Mouse (Mus musculus) hindbrain, embryonic 14.5 days (tissue): ENCODE measurements at regions not wholly inside any gene's neighbourhood (a gene's known extent, or its start where the extent isn't known, plus 50 kb on each side); places are given as distances from the start of the nearest gene placed in this dataset.

Experiments
- ATAC-seq: fragments of 200-750 bp; cut with Nextera tagmentation; 2 replicates; pipeline ENCODE4 v1.8.0; 2017; ENCODE audit warnings: moderate number of reproducible peaks, mild to moderate bottlenecking, moderate TSS enrichment, moderate library complexity; ENCODE audit not compliant: low FRiP score
- DNase-seq: peaks from one replicate; pipeline ENCODE4 v3.0.0-alpha.2; 2015; ENCODE audit warnings: low spot score
- H3K27ac ChIP-seq: fragments of 300-500 bp; sonication (generic); 2 replicates; pipeline ENCODE4 v1.5.1; 2014; ENCODE audit warnings: mild to moderate bottlenecking, moderate library complexity
- H3K27me3 ChIP-seq: fragments of 300-500 bp; sonication (generic); 2 replicates; pipeline ENCODE4 v1.6.1; 2014; ENCODE audit warnings: mild to moderate bottlenecking, low read length, mixed read lengths; ENCODE audit not compliant: control insufficient read depth, insufficient read depth
- H3K36me3 ChIP-seq: fragments of 300-500 bp; sonication (generic); replicated peaks from 2 replicates; pipeline ENCODE4 v1.6.1; 2014; ENCODE audit not compliant: control insufficient read depth, insufficient read depth
- H3K4me1 ChIP-seq: fragments of 300-500 bp; sonication (generic); replicated peaks from 2 replicates; pipeline ENCODE4 v1.6.1; 2014; ENCODE audit warnings: antibody characterized with exemption, low read length, mixed read lengths; ENCODE audit not compliant: control insufficient read depth, insufficient read depth
- H3K4me2 ChIP-seq: fragments of 300-500 bp; sonication (generic); replicated peaks from 2 replicates; pipeline ENCODE4 v1.6.1; 2014; ENCODE audit warnings: mild to moderate bottlenecking, moderate library complexity
- H3K4me3 ChIP-seq: fragments of 300-500 bp; sonication (generic); replicated peaks from 2 replicates; pipeline ENCODE4 v1.5.1; 2014; ENCODE audit warnings: mild to moderate bottlenecking, low read length
- H3K9ac ChIP-seq: fragments of 300-500 bp; sonication (generic); 2 replicates; pipeline ENCODE4 v1.6.1; 2014
- H3K9me3 ChIP-seq: fragments of 300-500 bp; sonication (generic); 2 replicates; pipeline ENCODE4 v1.6.1; 2016; ENCODE audit warnings: low read length; ENCODE audit not compliant: control insufficient read depth
- WGBS: fragments of 180-500 bp; shearing (Covaris S2); extraction: QIAGEN DNeasy Blood & Tissue Kit; methylation state at CpG from one replicate; pipeline ENCODE4 v1.1.7; 2014; 5-methylcytosine and 5-hydroxymethylcytosine counted together

- no peaks in the 10 kb centered on the region for H3K27me3 ChIP-seq
- 52% methylated on average over 7 of the region's 7 CpGs for WGBS
- no peaks in the 10 kb centered on the region for H3K4me1 ChIP-seq
- H3K4me2 ChIP-seq = no peak overlapping the region
- H3K9ac ChIP-seq = no peak overlapping the region
- no peak overlapping the region for H3K4me3 ChIP-seq
- no peaks in the 10 kb centered on the region for H3K36me3 ChIP-seq
- H3K27ac ChIP-seq = no peak overlapping the region
- H3K9me3 ChIP-seq = 0 out of 2 replicates have a peak, but pooled peaks cover 3% of the 10 kb centered on the region
- DNase-seq (no peak), ATAC-seq (no peak)
Observed at GRCm38 (mm10) chr10:96188168-96188567, 51.8 kb downstream of the Gm5426 start.

GRCm38 (mm10) chr10:96190168-96190987 is 54.0 kb downstream of the Gm5426 start:
- 13% methylated on average over 10 of the region's 10 CpGs for WGBS
- ATAC-seq (peak; percentile 88; the same call in 1 of the 2 replicates), DNase-seq (peak; percentile 47)
- no peaks in the 10 kb centered on the region for H3K9me3 ChIP-seq
- H3K27ac ChIP-seq = no peak overlapping the region
- H3K27me3 ChIP-seq = no peaks in the 10 kb centered on the region
- H3K4me1 ChIP-seq = no peaks in the 10 kb centered on the region
- no peak overlapping the region for H3K4me3 ChIP-seq
- H3K4me2 ChIP-seq = no peak overlapping the region
- H3K36me3 ChIP-seq = no peaks in the 10 kb centered on the region
- H3K9ac ChIP-seq = no peak overlapping the region

DNA sequence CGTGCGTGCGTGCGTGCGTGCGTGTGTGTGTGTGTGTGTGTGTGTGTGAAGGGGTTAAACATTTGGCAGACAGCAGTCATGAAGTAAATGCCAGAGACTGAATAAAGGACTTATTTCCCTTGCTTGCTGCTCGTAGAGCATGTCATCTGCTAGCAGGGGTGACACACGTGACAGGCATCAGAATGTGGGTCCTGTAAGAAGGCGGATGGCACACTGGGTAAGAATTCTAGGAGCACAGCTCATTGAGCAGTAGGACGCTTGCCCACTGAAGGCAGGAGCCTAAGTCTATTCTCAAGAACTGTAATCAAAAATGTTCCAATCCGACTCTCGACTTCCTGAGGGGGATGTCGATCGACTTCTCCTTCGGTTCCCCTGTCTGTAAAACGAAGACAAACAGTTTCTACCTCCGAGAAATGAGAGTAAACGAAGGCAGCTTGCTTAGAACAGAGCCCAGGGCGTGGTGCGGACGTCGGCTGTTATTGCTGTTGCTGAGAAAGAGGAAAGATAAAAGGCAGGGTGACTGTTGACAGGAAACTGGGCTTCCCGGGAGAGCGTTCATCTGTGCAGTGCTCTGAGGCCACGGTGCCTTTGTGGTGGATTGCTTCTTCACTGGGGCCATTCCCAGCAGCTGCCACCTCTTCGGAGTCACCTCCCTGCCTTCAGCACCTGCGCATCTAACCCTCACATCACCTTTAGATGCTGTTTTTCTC is 64.7 kb downstream of the Gm5426 start:
- Histone ChIP-seq H3K36me3 (no peaks in the 10 kb centered on the region), H3K4me1 (no peaks in the 10 kb centered on the region), H3K4me3 (no peak overlapping the region), H3K4me2 (no peak overlapping the region), H3K9me3 (no peaks in the 10 kb centered on the region), H3K27ac (no peak overlapping the region), H3K9ac (no peak overlapping the region), H3K27me3 (no peaks in the 10 kb centered on the region)
- WGBS = 73% methylated on average over 27 of the region's 27 CpGs
- DNase-seq = no peak
- ATAC-seq = no peak

DNA sequence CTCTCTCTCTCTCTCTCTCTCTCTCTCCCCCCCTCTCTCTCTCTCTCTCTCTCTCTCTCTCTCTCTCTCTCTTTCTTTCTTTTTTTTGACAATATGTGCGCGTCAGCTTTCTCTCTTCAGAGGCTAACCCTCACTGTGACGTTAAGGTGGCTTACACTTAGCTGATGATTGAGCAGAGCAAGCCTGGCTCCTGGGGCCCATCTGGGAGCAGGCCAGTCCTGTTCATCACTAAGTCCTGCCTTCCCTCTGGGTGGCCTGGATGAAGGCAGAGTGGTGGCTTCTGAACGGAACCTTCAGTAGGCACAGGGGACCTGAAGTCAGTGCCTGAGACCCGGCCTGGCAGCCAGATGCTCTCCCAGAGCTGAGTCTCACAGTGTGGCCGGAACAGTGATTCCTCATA is 65.5 kb downstream of the Gm5426 start:
- 59% methylated on average over 6 of the region's 6 CpGs for WGBS
- Histone ChIP-seq H3K27me3 (no peaks in the 10 kb centered on the region), H3K36me3 (no peaks in the 10 kb centered on the region), H3K9ac (no peak overlapping the region), H3K4me1 (no peaks in the 10 kb centered on the region), H3K27ac (no peak overlapping the region), H3K4me3 (no peak overlapping the region), H3K9me3 (no peaks in the 10 kb centered on the region), H3K4me2 (no peak overlapping the region)
- ATAC-seq = no peak
- DNase-seq = no peak

DNA sequence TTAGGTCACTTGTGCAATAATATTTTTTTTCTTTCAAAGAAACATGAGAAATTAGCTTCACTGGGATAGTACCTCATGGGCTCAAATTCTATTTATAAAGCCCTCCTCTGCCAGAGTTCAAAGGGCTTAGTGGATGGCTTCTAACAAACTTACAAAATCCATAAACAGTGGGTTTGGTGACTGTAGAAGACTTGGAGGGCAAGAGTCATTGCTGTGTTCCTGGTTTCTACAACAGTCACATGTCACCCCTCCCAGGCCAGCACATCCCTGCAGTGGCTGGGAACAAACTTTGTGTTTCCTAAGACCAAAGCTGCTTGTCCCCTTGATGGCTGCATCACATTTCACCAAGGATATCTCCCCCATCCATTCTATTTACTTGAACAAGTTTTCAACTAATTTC is 66.5 kb downstream of the Gm5426 start:
- Histone ChIP-seq H3K4me3 (no peak overlapping the region), H3K27me3 (no peaks in the 10 kb centered on the region), H3K36me3 (no peaks in the 10 kb centered on the region), H3K27ac (no peak overlapping the region), H3K9ac (no peak overlapping the region), H3K4me1 (no peaks in the 10 kb centered on the region), H3K4me2 (no peak overlapping the region), H3K9me3 (no peaks in the 10 kb centered on the region)
- ATAC-seq (no peak), DNase-seq (no peak)

DNA sequence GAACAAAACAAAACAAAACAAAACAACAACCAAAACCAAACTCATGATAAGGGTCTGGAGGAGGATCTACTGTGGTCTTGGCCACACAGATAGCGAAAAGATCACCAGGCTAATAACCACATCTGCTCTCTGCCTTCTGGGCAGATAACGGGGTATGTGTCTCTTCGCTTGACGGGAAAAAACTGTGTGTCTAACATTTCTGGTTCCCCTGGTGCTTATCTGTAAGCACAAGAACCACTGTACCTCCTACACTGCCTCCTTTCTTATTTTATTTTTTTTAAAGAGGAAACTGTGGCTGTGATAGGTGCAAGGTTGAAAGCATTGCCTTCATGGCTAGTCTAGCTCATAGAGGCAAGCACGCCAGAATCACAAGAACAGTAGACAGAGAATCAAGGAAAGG is 67.8 kb downstream of the Gm5426 start:
- no peak overlapping the region for H3K9ac ChIP-seq
- H3K4me3 ChIP-seq = no peak overlapping the region
- WGBS = 95% methylated on average over 5 of the region's 5 CpGs
- no peak overlapping the region for H3K4me2 ChIP-seq
- ATAC-seq = no peak
- H3K27me3 ChIP-seq = no peaks in the 10 kb centered on the region
- no peaks in the 10 kb centered on the region for H3K4me1 ChIP-seq
- no peaks in the 10 kb centered on the region for H3K36me3 ChIP-seq
- DNase-seq = no peak
- no peak overlapping the region for H3K27ac ChIP-seq
- no peaks in the 10 kb centered on the region for H3K9me3 ChIP-seq

- Histone ChIP-seq H3K36me3 (no peaks in the 10 kb centered on the region), H3K27me3 (no peaks in the 10 kb centered on the region), H3K9ac (no peak overlapping the region), H3K9me3 (no peaks in the 10 kb centered on the region), H3K27ac (no peak overlapping the region), H3K4me3 (no peak overlapping the region), H3K4me2 (no peak overlapping the region), H3K4me1 (no peaks in the 10 kb centered on the region; the same call in 1 of the 2 replicates)
- no peak for DNase-seq
- WGBS = 54% methylated on average over 5 of the region's 5 CpGs
- no peak for ATAC-seq
Observed at GRCm38 (mm10) chr10:96209171-96209570, 72.8 kb downstream of the Gm5426 start.

DNA sequence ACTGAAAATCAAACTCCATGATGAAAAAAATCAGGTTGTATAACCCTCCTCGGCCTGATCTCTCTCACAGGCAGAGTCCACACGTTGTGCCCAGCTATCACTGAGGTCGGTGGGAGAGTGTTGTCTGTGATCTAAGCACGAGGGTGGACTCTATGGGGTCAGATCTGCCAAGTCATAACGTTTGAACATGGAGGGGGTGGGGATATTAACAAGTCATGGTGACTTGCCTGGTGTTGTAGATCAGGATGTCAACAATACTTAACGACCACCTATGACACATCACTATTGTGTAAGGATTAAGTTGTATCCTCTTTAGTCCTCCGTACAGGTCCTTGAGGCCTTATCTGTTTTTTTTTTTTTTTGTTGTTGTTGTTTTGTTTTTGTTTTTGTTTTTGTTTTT is 74.8 kb downstream of the Gm5426 start:
- H3K36me3 ChIP-seq = no peaks in the 10 kb centered on the region
- DNase-seq (no peak), ATAC-seq (no peak)
- H3K9me3 ChIP-seq = no peaks in the 10 kb centered on the region
- no peak overlapping the region for H3K9ac ChIP-seq
- no peak overlapping the region for H3K4me3 ChIP-seq
- H3K27ac ChIP-seq = no peak overlapping the region
- H3K4me1 ChIP-seq = no peaks in the 10 kb centered on the region; the same call in 1 of the 2 replicates
- WGBS = 85% methylated on average over 7 of the region's 7 CpGs
- H3K27me3 ChIP-seq = no peaks in the 10 kb centered on the region
- H3K4me2 ChIP-seq = no peak overlapping the region

- 0 out of 2 replicates have a peak overlapping the region, but pooled peaks have one; percentile 24 for H3K9ac ChIP-seq
- ATAC-seq (peak; percentile 89), DNase-seq (peak; percentile 100)
- no peak overlapping the region for H3K4me2 ChIP-seq
- H3K27ac ChIP-seq = peak overlapping the region; percentile 76
- no peaks in the 10 kb centered on the region for H3K9me3 ChIP-seq
- no peaks in the 10 kb centered on the region for H3K36me3 ChIP-seq
- under 1% methylated on average over 10 of the region's 10 CpGs for WGBS
- H3K27me3 ChIP-seq = no peaks in the 10 kb centered on the region
- no peaks in the 10 kb centered on the region; the same call in 1 of the 2 replicates for H3K4me1 ChIP-seq
- H3K4me3 ChIP-seq = no peak overlapping the region
Observed at GRCm38 (mm10) chr10:96213876-96214275, 77.5 kb downstream of the Gm5426 start.
